Mouse (Mus musculus) urinary bladder, adult 2 months (tissue): ENCODE measurements around the gene Itm2c. TPM values are rescaled to one million over a fixed set of nuclear protein-coding genes. Genes with fewer than 3 reads are reported as not detected.

Experiments
- DNase-seq: peaks from one replicate; pipeline ENCODE4 v3.0.0; 2022; ENCODE audit warnings: low spot score
- polyA plus RNA-seq: library from polyadenylated mRNA; depleted of rRNA; stranded (reverse); fragments of >200 nt; gene quantifications from 2 replicates; pipeline ENCODE4 v1.2.3, GENCODE M21; 2012; rRNA removed

The Itm2c gene
- 160 and 190 TPM in 2 replicates for polyA plus RNA-seq

DNA sequence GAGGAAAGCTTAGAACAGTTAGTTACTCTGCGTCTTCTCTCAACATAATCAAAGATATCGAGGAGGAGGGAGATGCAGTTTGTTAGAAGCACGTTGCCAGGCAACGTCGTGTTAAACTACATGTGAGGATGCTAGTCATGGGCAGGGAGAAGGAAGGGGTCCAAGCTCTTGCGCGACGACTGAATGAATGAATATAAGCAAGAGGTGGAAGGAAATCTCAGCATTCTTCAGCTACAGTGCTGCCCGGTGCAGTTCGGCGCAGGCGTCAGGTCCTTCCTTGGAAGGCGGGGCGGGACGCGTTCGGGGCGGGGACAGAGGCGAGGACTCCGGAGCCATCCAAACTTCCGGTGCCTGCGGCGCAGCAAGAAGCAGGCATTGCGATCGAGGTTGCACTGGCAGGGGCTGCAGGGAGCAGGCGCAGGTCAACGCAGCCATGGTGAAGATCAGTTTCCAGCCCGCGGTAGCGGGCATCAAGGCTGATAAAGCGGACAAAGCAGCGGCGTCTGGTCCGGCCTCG lies at the start of gene Itm2c:
Gene Itm2c (plus strand): TSS at position 51 of the 517 bp plus-strand sequence.
- peak; percentile 78 for DNase-seq

DNA sequence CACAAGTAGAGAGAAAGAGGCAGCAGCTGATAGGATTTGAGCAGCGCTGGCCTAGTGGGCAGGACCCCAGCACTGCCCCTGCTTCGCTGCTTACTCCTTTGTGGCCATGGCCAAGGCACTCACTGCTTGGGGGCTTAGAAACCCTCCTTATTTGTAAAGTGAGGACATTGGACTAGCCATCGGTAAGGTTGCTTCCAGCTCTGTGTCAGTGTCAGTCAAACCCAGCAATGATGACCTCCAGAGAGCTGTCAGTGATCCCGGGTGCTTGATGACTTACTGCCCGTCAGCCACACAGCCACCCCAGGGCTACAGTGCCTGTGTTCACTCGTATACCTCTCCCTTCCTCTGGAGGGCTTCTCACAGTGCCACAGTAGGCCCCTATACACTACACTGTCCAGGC lies 49.1 kb upstream of the Itm2c start:
- DNase-seq: no peak

DNA sequence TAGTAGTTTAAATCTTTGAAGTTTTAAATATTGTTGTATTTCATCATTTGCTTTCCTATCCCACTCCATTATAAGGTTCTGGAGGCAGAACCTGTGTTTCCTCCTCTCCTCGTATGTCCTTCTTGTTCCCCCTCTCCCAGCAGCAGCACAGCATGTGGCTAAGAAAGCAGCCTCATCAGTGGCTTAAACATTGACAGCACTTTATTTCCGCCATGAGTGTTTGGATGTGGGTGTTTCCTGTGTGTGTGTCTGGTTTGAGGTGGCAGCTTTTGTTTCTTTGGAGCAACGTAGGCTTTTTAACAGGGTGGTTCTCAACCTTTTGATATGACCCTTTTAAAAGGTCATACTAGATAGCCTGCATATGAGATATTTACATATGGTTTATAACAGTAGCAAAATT lies 48.6 kb upstream of the Itm2c start:
- DNase-seq: no peak

DNA sequence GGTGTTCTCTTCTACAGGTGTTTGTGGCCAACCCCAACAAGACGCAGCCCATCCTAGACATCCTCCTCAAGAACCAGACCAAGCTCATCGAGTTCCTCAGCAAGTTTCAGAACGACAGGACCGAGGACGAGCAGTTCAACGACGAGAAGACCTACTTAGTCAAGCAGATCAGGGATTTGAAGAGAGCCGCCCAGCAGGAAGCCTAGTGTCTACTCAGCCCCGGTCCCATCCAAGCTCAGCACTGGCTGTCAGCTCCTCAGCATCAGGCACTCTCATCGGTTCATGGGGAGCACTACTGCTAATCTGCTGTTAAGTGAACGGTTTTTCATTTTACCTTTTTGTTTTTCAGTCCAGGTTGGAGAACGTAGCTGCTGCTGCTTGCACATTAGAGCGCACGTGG lies 45.1 kb upstream of the Itm2c start:
- no peak for DNase-seq

DNA sequence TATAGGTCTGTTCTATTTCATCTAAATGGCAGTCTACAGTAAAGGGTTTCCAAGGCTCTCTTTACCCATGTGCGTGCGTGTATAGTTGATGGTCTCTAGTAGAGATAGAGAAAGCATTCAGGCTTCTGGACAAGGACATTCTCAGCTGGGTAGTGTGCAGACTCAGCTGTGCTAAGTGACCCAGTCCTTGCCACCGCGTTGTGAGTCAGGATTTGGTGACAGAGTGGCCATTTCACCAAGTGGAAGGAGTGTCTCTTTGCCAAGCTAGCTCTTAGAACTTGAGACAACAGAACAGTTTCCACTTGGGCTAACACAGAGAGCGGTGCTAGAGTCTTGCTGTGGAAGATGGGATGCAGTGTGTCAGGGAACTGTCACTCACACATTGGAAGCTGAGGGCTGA lies 43.2 kb upstream of the Itm2c start:
- no peak for DNase-seq

DNA sequence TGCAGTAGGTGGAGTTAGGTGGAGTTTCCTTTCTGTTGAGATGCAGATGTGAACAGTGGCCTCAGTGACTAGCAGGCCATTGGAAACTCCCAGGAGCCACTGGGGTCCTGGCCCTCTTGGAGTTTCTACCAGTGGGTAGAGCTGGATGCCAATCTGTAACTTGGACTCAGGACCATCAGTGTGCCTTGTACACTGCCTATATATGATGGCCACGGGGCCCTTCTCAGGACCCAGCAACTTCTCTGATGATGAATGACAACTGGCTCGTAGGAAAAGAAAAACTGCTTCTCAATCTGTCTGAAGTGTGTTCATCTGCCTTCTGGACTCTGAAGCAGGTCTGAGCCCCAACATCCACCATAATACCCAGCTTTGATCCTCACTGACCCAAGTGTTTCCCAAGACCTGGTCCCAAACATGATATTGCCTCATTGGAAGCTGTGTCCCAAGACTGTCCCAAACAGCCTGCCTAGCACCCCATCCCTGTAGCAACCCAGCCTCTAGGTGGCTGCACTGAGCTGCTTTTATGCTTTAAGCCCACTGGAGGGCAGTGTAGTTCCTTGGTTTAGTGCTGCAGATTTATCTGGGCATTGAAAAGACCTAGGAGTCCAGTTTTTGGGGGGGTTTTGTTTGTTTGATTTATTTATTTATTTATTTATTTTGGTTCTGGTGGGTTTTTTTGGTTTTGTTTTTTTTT lies 40.9 kb upstream of the Itm2c start:
- no peak for DNase-seq

DNA sequence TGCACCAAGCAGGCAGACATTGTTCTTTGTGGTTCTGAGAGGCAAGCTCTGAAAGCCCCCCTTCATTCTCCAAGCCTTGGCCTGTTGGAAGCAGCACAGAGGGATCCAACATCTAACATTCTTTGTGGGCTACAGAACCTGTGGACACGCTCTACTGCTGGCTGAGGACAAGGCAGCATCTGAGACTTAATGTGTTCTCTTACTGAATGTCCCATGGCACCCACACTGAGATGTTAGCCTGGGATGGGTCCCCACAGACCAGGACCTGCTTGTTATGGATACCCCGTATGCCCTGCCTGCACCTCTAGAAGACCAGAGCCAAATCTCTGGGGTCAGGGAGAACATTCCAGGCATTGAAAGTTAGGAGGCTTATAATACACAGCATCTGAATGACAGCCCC lies 40.2 kb upstream of the Itm2c start:
- no peak for DNase-seq

DNA sequence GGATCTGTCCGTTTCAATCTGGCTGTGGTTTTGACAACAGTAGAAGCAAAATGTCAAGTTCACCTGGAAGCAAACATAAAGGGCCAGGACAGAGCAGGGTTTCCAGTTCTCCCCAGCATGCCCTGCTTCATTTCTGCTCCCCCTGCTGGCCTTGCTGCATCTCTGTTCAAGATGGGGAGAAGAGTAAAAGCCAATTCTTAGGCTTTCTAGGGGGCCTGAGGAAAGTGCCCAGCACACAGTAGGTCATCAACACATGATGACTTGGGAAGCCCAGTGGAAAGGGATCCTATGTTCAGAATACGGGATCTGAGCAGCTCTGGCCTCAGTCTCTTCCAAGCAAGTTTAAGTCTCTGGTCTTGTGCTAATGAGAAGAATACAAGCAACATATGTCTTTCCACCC lies 39.6 kb upstream of the Itm2c start:
- DNase-seq: no peak

DNA sequence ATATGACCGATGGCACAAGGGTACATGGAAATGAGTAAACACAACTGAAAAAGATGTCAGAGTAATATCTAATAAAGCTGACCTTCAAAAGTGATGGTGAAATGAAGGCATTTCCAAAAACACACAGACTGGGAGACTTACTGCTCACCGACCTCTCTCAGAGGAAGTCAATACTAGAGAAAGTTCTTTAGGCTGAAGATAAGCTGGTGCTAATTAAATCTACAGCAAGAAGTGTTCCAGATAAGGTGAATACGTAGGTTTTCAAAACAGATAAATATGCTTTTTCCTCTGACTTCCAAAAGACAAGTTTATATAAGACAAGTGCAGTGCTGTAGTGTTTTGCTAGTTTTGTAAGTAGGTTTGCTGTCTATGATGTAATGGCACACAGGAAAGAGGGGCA lies 37.8 kb upstream of the Itm2c start:
- DNase-seq: no peak

DNA sequence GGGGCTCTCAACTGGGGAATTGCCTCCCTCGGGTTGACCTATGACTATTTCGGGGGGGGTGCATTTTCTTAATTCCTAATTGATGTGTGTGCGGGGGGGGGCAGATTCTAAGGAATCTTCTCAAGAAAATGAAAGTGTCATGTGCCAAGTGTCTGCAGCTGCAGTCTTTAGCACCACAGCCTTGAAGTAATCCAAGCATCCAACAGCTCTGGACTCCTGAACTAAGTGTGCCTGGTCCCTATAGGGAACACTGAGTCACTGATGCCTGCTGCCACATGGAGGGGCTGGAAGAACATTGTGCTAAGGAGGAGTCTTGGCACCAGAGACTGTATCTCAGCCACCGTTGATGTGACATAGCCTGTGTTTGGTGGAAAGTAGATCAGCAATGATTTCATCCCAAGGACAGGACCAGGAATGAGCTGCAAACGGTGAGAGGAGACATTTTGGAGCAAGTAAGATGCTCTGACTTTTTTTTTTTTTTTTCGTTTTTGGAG lies 36.8 kb upstream of the Itm2c start:
- no peak for DNase-seq

DNA sequence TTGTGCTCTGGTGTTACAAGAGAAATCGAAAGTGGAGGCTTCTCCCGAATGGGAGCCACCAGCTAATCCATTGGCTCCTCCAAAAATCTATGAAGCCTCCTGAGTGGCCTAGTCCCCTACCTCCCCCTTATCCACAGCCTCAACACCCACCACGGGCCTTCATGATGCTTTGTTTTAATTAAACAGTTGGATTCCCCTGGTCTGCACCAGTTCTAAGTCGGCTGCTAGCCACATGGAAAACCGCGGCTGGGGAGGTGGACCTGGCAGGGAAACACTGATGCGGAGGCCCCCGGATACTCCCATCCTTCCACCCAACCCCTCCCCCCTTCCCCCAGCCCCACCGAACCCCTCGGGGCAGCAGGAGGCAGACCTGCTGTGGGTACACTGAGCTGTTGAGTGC lies 29.7 kb upstream of the Itm2c start:
- DNase-seq: no peak

DNA sequence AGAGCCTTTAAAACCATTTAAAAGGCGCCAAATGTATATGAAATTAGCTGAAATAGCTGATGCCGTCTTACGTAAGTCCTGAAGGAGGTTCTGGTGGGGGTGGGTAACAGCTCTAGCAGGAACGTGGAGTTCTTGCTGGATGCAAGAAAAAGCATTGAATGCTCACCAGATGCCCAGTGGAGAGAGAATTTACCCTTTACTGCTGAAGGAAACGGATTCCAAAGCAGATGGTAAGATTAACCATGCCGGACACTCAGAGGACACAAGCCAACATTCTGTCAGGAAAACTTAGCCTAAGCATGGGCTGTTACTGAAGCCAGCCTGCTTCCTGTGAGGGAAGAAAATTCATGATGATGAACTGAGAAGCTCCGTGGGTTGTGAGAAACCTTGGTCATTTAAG lies 24.1 kb upstream of the Itm2c start:
- DNase-seq: no peak

DNA sequence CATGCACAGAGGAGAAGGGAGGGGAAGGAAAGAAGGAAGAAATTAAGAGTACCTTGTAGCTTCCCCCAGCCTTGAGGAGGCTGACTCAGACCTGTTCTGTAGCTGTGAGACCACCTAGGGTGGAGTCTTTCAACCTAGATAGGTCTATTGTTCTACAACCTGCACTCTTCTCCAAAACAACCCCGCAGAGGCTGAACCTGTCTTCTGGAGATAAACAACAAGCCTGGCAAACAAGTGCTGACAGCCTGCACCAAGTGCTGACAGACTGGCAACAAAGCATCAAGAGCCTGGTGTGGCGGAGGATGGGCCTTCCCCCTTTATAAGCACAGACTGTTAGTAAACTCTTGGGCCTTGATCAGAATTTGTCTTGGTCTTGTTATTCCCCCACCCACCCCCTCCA lies 23.5 kb upstream of the Itm2c start:
- no peak for DNase-seq

DNA sequence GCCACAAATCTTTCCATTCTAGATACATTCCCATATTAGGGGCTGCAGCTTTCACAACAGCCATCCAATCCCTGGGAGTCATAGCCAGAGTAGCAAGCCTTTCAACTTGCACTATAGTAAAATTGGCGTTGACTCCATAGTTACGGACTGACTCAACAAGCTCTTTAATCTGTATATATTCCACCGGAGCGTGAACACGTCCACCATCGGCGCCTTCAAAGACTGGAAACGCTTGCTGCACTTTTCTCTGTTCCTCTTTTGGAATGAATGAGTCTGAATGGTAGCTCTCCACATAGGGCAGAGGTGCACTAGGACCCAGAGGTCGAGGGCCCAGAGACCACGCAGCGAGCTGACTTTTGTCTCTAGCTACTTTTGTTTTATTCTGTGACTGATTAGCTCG lies 12.1 kb upstream of the Itm2c start:
- no peak for DNase-seq

DNA sequence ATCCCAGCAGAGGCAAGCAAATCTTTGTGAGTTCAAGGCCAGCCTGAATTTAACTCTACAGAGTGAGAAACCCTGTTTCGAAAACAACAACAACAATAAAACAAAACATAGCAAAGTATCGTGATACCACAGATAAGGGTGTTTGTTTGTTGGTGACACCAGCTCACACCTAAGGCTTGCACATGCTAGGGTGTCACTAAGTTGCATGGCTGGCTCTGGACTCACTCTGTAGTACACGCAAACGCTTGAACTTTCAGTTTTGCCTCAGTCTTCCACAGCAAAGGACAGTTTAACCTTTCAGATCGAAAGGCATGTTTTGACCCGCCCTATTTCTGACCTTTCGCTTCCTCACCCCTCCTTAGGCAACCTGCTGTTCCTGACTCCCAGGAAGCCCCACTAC lies 6.9 kb upstream of the Itm2c start:
- DNase-seq: no peak

DNA sequence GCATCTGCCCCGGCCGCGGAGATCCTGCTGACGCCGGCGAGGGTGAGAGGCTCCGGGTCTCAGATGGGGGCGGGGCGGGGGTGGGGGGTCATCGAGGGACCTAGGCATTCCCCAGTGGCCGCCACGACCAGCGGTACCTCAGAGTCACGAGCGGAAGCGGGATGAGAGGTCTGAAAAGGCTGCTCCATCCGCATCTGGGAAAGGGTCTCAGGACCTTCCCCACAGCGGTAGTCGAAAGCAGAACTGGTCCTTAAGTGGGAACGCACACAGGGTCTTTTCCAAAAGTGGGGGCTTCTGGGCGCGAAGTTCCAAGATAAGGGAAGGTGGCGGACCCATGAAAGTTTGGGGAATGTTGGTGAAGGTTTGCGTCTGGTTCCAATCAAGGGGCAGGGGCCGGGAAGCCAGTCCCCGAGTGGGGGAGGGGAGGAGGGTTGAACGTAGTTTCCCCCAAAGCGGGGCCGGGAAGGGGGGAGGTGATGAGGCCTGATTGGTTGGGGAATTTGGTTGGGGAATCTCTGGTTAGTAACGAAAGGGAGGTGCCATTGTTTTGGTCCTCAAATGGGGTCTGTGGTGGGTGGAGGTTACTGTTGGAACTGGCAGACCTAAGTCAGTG lies 773 bp downstream of the Itm2c start:
- DNase-seq: no peak

DNA sequence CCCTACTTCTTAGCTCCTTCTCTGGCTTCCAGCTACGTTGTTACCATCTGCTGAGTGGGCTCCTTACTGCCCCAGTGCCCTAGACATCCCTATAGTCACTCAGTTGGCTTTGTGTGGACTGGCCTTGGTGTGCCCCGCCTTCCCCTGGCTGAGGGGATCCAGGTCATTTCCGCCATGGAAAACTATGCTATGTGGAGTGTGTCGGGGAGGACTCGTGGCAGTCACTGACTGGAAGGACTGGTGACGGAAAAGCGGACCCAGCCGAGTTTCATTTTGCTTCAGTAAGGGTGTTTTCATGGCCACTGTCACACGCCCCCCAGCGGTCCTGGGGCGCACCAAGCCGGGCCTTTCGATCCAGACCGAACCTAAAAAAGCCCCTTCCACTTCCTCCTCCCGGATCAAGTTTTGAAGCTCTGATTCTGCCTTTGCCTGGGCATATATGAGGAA lies 1.3 kb downstream of the Itm2c start:
- DNase-seq: no peak

DNA sequence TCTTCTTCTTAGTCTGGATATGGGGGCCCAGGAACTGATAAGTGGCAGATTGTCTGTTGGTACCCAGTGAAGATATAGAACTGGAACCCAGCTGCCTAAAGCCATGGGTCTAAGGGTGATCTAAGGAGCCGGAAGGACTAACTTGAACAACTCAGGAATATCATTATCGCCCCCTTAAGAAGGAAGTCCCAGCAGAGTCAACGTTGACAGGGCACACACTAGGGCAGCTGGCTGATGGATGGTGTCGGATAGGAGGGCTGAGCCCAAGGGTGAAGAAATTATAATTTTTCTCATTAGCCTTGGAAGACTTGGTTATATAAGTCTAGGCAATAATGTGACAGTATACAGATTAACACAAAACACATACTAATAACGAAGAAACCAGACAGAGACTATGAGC lies 2.0 kb downstream of the Itm2c start:
- no peak for DNase-seq

DNA sequence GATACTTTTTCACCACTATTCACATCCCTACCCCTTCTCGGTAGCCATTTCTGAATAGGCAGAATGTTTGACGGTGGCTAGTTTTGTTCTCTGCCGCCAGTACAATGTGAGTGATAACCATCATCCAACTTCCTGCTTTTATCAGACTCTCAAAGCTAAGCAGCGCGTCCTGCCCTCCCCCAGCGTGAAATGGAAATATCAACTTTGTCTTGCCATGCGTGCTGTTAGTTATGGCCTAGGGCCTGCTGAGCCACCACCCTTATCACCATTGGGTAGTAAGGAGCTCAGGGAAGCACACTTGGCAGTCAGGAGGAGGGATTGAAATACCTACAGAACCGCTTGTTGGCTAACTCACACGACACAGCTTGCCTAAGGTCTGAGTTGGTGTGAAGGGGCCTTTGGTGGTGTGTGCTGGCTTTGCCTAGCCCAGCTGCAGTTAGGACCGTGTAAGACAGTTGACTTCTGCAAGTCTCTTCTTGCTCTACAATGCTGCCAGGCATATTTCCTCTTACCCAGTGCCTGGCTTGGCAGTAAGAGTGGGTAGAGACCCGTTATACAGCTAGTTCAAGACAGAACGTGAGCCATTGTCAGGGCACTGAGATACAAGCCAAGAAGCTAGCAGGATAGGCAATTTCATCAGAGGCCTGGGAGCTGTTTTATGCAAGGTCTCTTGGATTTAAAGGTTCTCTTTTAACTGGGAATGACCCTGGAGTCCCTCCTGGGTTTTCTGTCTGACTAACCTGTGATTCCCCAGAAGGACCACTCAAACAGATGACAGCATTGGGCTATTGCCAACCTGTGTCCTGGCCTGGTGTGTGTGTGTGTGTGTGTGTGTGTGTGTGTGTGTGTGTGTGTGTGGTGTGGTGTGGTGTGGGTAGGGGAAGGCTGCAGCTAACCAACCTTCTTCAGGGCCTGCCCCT lies 3.0 kb downstream of the Itm2c start:
- no peak for DNase-seq

DNA sequence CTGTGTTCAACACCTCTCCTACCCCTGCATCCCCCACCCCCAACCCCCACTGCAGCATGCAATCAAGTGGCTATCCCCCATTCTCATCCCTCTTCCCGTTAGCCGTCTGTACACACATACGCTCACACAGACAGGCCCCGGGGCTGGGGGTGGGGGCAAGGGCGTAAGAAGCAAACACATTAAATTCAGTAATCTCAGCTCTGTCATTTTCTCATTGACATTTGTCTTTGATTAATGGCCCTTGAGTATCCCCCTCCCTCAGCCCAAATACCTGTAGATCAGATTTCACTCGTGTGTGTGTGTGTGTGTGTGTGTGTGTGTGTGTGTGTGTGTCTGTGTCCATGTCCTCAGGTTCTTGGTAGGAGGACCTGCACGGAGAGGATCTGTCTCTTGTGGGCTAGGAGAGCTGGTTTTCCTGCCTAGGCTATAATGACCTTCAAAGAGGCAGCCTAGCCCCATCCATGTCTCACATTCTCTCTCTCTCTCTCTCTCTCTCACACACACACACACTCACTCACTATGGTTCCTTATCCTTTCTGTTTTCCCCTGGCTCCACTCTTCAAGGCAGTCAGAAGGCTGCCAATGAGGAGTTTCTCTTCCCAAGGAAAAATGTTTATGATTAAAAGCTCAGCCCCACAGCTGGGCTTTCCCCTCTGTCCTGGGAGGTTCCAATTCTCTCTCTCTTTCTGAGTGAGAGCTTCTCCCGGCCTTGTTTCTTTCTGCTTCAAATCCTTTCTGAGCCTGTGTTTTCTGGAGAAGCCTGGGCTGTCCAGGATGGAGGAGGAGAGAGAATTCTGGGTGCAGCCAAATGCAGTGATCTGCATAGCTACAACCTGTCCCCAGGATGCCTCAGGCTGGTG lies 4.0 kb downstream of the Itm2c start:
- no peak for DNase-seq

DNA sequence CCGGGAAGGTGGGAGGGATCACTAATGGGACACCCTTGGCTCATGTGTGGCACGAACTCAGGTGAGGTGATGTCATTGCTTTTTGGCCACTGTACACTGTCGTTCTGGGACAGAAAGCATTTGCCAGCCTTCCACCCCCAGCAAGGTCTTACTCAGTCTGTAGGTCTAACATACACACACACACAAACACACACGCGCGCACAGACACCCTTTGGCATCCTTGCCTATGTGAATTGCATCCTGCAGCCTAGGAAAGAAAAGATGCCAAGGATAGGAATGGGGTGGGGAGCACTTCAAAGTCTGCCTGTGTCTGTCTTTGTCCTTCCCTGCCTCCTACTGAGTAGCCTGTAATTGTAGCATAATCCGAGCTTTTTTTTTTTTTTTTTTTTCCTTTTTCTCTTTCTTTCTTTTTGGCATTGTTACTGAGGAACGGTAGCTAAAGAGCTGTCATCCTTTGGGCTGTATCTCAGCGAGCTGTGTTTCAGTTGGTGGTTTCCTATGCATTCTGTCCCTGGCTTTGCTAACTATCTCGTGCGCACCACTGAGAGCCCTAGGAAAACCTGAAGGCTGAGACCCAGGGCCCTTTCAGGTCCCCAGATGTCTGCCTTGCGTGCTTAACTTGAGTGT lies 4.8 kb downstream of the Itm2c start:
- DNase-seq: no peak
